Mouse (Mus musculus): ENCODE data around the gene Cdc16. TPM values are rescaled to one million over a fixed set of nuclear protein-coding genes. Genes with fewer than 3 reads are reported as not detected.
"Not testable (repeated sequence)": the region's sequence is repeated elsewhere in the genome, so short reads cannot be mapped to it uniquely, and the experiment has no call there.

Gene Cdc16
- 98.7 and 102 TPM in 2 replicates for polyA plus RNA-seq (2015; fragmentation: Nextera tagmentation; extraction: Ambion mirVana)

GRCm38 (mm10) chr8:13756982-13757804 is at the start of gene Cdc16:
Gene Cdc16, plus strand, starts transcription at chr8:13757676.
- H3K9me3 ChIP-seq (replicated peaks; ENCODE audit: control insufficient read depth, low read length), result no peaks in the 10 kb centered on the region
- 7% methylated on average over 40 of the region's 40 CpGs for WGBS
- peak within 1 kb of the TSS; percentile 99 for H3K4me3 ChIP-seq (ENCODE audit: low read length)
- peak within 1 kb of the TSS; percentile 99 for H3K9ac ChIP-seq (ENCODE audit: low read length)
- peaks cover 16% of the 10 kb centered on the region for H3K4me1 ChIP-seq (ENCODE audit: control insufficient read depth, insufficient read depth, low read length)
- peak; percentile 92 for ATAC-seq (replicated peaks; ENCODE audit: extremely low read depth, insufficient read depth, low FRiP score)
- peak within 1 kb of the TSS; percentile 91 for H3K27ac ChIP-seq (ENCODE audit: low read length)
- peak within 1 kb of the TSS; percentile 93 for H3K4me2 ChIP-seq (ENCODE audit: low read depth, low read length)
- no peaks in the 10 kb centered on the region for H3K27me3 ChIP-seq (ENCODE audit: control insufficient read depth, insufficient read depth, low read length)
- H3K36me3 ChIP-seq (ENCODE audit: control insufficient read depth, insufficient read depth), result peaks cover 7% of the 10 kb centered on the region

GRCm38 (mm10) chr8:13708514-13708913 is 49.0 kb upstream of the Cdc16 start:
- Histone ChIP-seq H3K27me3 (ENCODE audit: control insufficient read depth, insufficient read depth, low read length) (no peaks in the 10 kb centered on the region), H3K4me3 (ENCODE audit: low read length) (no peak overlapping the region), H3K4me1 (ENCODE audit: control insufficient read depth, insufficient read depth, low read length) (peaks cover 12% of the 10 kb centered on the region), H3K9me3 (replicated peaks; ENCODE audit: control insufficient read depth, low read length) (no peaks in the 10 kb centered on the region), H3K36me3 (ENCODE audit: control insufficient read depth, insufficient read depth) (no peaks in the 10 kb centered on the region), H3K27ac (ENCODE audit: low read length) (no peak overlapping the region), H3K9ac (ENCODE audit: low read length) (no peak overlapping the region), H3K4me2 (ENCODE audit: low read depth, low read length) (no peak overlapping the region)
- WGBS, result 85% methylated on average over 5 of the region's 5 CpGs
- no peak for ATAC-seq (replicated peaks; ENCODE audit: extremely low read depth, insufficient read depth, low FRiP score)

GRCm38 (mm10) chr8:13718980-13719379 is 38.5 kb upstream of the Cdc16 start:
- Histone ChIP-seq H3K27me3 (ENCODE audit: control insufficient read depth, insufficient read depth, low read length) (no peaks in the 10 kb centered on the region), H3K4me1 (ENCODE audit: control insufficient read depth, insufficient read depth, low read length) (no peaks in the 10 kb centered on the region), H3K4me3 (ENCODE audit: low read length) (no peak overlapping the region), H3K27ac (ENCODE audit: low read length) (no peak overlapping the region), H3K9ac (ENCODE audit: low read length) (no peak overlapping the region), H3K36me3 (ENCODE audit: control insufficient read depth, insufficient read depth) (no peaks in the 10 kb centered on the region), H3K9me3 (replicated peaks; ENCODE audit: control insufficient read depth, low read length) (no peaks in the 10 kb centered on the region), H3K4me2 (ENCODE audit: low read depth, low read length) (no peak overlapping the region)
- no peak for ATAC-seq (replicated peaks; ENCODE audit: extremely low read depth, insufficient read depth, low FRiP score)
- WGBS, result 84% methylated on average over 8 of the region's 8 CpGs

DNA sequence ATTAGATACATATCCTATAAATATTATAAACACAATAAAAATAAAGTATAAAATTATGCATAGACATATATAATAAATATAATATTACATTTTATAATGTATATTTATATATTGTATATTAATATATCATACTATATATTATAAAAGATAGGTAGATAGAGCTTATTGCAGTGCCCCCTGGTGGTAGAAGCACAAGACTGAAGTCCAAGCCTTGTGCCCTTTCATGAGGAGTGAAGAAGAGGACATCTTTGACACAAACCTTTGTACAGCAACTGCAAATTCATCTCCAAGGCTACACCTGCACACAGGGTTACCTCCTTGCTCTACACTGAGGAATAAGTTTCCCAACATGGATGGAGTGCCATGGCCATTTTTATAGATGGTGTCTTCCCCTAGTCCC is 31.8 kb upstream of the Cdc16 start:
- Histone ChIP-seq H3K4me1 (ENCODE audit: control insufficient read depth, insufficient read depth, low read length) (no peaks in the 10 kb centered on the region), H3K36me3 (ENCODE audit: control insufficient read depth, insufficient read depth) (no peaks in the 10 kb centered on the region), H3K27me3 (ENCODE audit: control insufficient read depth, insufficient read depth, low read length) (no peaks in the 10 kb centered on the region), H3K27ac (ENCODE audit: low read length) (no peak overlapping the region), H3K9me3 (replicated peaks; ENCODE audit: control insufficient read depth, low read length) (no peaks in the 10 kb centered on the region), H3K4me3 (ENCODE audit: low read length) (no peak overlapping the region), H3K9ac (ENCODE audit: low read length) (no peak overlapping the region), H3K4me2 (ENCODE audit: low read depth, low read length) (no peak overlapping the region)
- ATAC-seq (replicated peaks; ENCODE audit: extremely low read depth, insufficient read depth, low FRiP score), result no peak

GRCm38 (mm10) chr8:13727469-13728094 is 29.9 kb upstream of the Cdc16 start:
- ATAC-seq (replicated peaks; ENCODE audit: extremely low read depth, insufficient read depth, low FRiP score), result no peak
- no peaks in the 10 kb centered on the region for H3K36me3 ChIP-seq (ENCODE audit: control insufficient read depth, insufficient read depth)
- H3K4me2 ChIP-seq (ENCODE audit: low read depth, low read length), result no peak overlapping the region
- no peak overlapping the region for H3K9ac ChIP-seq (ENCODE audit: low read length)
- 62% methylated on average over 10 of the region's 10 CpGs for WGBS
- H3K9me3 ChIP-seq (replicated peaks; ENCODE audit: control insufficient read depth, low read length), result no peaks in the 10 kb centered on the region
- H3K4me1 ChIP-seq (ENCODE audit: control insufficient read depth, insufficient read depth, low read length), result no peaks in the 10 kb centered on the region
- no peak overlapping the region for H3K4me3 ChIP-seq (ENCODE audit: low read length)
- no peak overlapping the region for H3K27ac ChIP-seq (ENCODE audit: low read length)
- H3K27me3 ChIP-seq (ENCODE audit: control insufficient read depth, insufficient read depth, low read length), result no peaks in the 10 kb centered on the region

GRCm38 (mm10) chr8:13740323-13740770 is 17.1 kb upstream of the Cdc16 start:
- Histone ChIP-seq H3K36me3 (ENCODE audit: control insufficient read depth, insufficient read depth) (no peaks in the 10 kb centered on the region), H3K4me3 (ENCODE audit: low read length) (no peak overlapping the region), H3K27me3 (ENCODE audit: control insufficient read depth, insufficient read depth, low read length) (no peaks in the 10 kb centered on the region), H3K27ac (ENCODE audit: low read length) (peak overlapping the region; percentile 66), H3K4me2 (ENCODE audit: low read depth, low read length) (peak overlapping the region; percentile 2; the same call in 1 of the 2 replicates), H3K9ac (ENCODE audit: low read length) (no peak overlapping the region), H3K9me3 (replicated peaks; ENCODE audit: control insufficient read depth, low read length) (no peaks in the 10 kb centered on the region), H3K4me1 (ENCODE audit: control insufficient read depth, insufficient read depth, low read length) (no peaks in the 10 kb centered on the region)
- ATAC-seq (replicated peaks; ENCODE audit: extremely low read depth, insufficient read depth, low FRiP score), result peak; percentile 69
- 24% methylated on average over 6 of the region's 6 CpGs for WGBS

DNA sequence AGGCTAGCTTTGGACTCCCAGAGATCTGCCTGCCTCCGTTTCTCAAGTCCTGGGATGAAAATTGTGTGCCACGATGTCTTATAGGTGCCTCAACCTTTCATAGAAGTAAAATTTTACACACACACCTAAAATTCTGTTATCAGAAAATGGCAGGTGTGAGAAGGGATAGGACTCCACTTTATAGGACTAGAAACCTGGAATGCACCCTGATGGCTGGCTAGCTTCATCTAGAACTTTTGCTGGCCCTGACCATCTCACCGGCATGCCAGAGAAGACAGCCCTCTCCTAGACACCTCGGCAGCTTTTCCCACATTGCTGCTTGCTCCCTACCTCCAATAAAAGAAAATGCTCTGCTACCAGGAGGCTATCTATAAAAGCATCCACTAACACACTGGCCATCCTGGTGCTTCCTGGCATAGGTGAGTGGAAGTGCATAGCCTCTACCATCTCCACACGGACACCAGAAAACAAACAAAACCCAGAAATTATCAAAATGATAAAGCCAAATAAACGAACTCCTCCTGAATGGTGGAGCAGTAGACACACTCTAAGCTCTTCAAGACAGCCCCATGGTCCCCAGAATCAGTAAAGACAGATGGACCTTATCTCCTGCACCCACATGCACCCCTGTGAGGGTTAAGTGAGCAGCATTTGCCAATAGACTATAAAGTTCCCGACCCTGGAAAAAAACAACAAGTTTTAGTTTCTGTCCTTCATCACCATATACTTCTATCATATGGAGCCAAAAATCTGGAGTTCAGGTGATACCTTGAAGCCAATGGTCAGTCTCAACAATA is 16.5 kb upstream of the Cdc16 start:
- Histone ChIP-seq H3K4me1 (ENCODE audit: control insufficient read depth, insufficient read depth, low read length) (no peaks in the 10 kb centered on the region), H3K4me3 (ENCODE audit: low read length) (no peak overlapping the region), H3K9ac (ENCODE audit: low read length) (no peak overlapping the region), H3K27me3 (ENCODE audit: control insufficient read depth, insufficient read depth, low read length) (no peaks in the 10 kb centered on the region), H3K9me3 (replicated peaks; ENCODE audit: control insufficient read depth, low read length) (no peaks in the 10 kb centered on the region), H3K27ac (ENCODE audit: low read length) (peak overlapping the region; percentile 66), H3K36me3 (ENCODE audit: control insufficient read depth, insufficient read depth) (no peaks in the 10 kb centered on the region), H3K4me2 (ENCODE audit: low read depth, low read length) (no peak overlapping the region)
- no peak for ATAC-seq (replicated peaks; ENCODE audit: extremely low read depth, insufficient read depth, low FRiP score)
- WGBS, result 61% methylated on average over 7 of the region's 7 CpGs

- 86% methylated on average over 5 of the region's 6 CpGs for WGBS
- H3K4me3 ChIP-seq (ENCODE audit: low read length); H3K27ac ChIP-seq (ENCODE audit: low read length); H3K36me3 ChIP-seq (ENCODE audit: control insufficient read depth, insufficient read depth); H3K9me3 ChIP-seq (replicated peaks; ENCODE audit: control insufficient read depth, low read length); H3K4me1 ChIP-seq (ENCODE audit: control insufficient read depth, insufficient read depth, low read length); H3K4me2 ChIP-seq (ENCODE audit: low read depth, low read length); ATAC-seq (replicated peaks; ENCODE audit: extremely low read depth, insufficient read depth, low FRiP score); H3K9ac ChIP-seq (ENCODE audit: low read length); H3K27me3 ChIP-seq (ENCODE audit: control insufficient read depth, insufficient read depth, low read length): not testable (repeated sequence)
Measured at GRCm38 (mm10) chr8:13746212-13746611, 11.3 kb upstream of the Cdc16 start.

Measured in heart, embryonic 16.5 days (tissue).